Mouse (Mus musculus) embryonic facial prominence, embryonic 14.5 days (tissue): ENCODE measurements around the gene Grin2b. TPM values are rescaled to one million over a fixed set of nuclear protein-coding genes. Genes with fewer than 3 reads are reported as not detected.
A peak's percentile ranks its signal among the peaks of the same experiment; 100 is the strongest.
"Not testable (repeated sequence)": the region's sequence is repeated elsewhere in the genome, so short reads cannot be mapped to it uniquely, and the experiment has no call there.

ENCODE experiments used
- ATAC-seq: fragments of 200-750 bp; cut with Nextera tagmentation; 2 replicates; pipeline ENCODE4 v1.8.0; 2017; ENCODE audit warnings: low read depth, moderate number of reproducible peaks, moderate TSS enrichment
- DNase-seq: peaks from one replicate; pipeline ENCODE4 v3.0.0-alpha.2; 2015; ENCODE audit warnings: low spot score
- H3K27ac ChIP-seq: fragments of 300-500 bp; sonication (generic); replicated peaks from 2 replicates; pipeline ENCODE4 v1.5.1; 2014; ENCODE audit warnings: low read depth, mild to moderate bottlenecking, low read length, moderate library complexity
- H3K27me3 ChIP-seq: fragments of 300-500 bp; sonication (generic); replicated peaks from 2 replicates; pipeline ENCODE4 v1.6.1; 2014; ENCODE audit warnings: low read length; ENCODE audit not compliant: control insufficient read depth, insufficient read depth
- H3K36me3 ChIP-seq: fragments of 300-500 bp; sonication (generic); 2 replicates; pipeline ENCODE4 v1.6.1; 2014; ENCODE audit warnings: low read length, mixed read lengths; ENCODE audit not compliant: control insufficient read depth, insufficient read depth
- H3K4me1 ChIP-seq: fragments of 300-500 bp; sonication (generic); 2 replicates; pipeline ENCODE4 v1.6.1; 2014; ENCODE audit warnings: antibody characterized with exemption, low read length; ENCODE audit not compliant: control insufficient read depth, insufficient read depth
- H3K4me2 ChIP-seq: fragments of 300-500 bp; sonication (generic); 2 replicates; pipeline ENCODE4 v1.6.1; 2014; ENCODE audit warnings: low read depth, mild to moderate bottlenecking, low read length, moderate library complexity, mixed read lengths
- H3K4me3 ChIP-seq: fragments of 300-500 bp; sonication (generic); 2 replicates; pipeline ENCODE4 v1.5.1; 2014; ENCODE audit warnings: low read depth, mild to moderate bottlenecking, low read length
- H3K9ac ChIP-seq: fragments of 300-500 bp; sonication (generic); 2 replicates; pipeline ENCODE4 v1.6.1; 2014; ENCODE audit warnings: low read depth, mild to moderate bottlenecking, low read length, moderate library complexity, mixed read lengths
- H3K9me3 ChIP-seq: fragments of 300-500 bp; sonication (generic); 2 replicates; pipeline ENCODE4 v1.6.1; 2016; ENCODE audit warnings: low read length; ENCODE audit not compliant: control insufficient read depth
- WGBS: fragments of 180-500 bp; shearing (Covaris S2); extraction: QIAGEN DNeasy Blood & Tissue Kit; methylation state at CpG from one replicate; pipeline ENCODE4 v1.1.7; 2014; 5-methylcytosine and 5-hydroxymethylcytosine counted together
- polyA plus RNA-seq: library from polyadenylated mRNA; unstranded; fragments of >200 nt; fragmentation: Nextera tagmentation; extraction: Ambion mirVana; gene quantifications from 2 replicates; pipeline ENCODE4 v1.2.1, GENCODE M21; 2014

Gene Grin2b
- polyA plus RNA-seq, 1 experiment from 2014 or later: 2.1 TPM

GRCm38 (mm10) chr6:135833542-135833941 lies 339.8 kb downstream of the Grin2b start:
- H3K4me3 ChIP-seq: no peak overlapping the region
- DNase-seq (no peak), ATAC-seq (no peak)
- H3K36me3 ChIP-seq: no peaks in the 10 kb centered on the region
- H3K4me2 ChIP-seq: no peak overlapping the region
- H3K9me3 ChIP-seq: no peaks in the 10 kb centered on the region
- no peak overlapping the region for H3K27ac ChIP-seq
- 67% methylated on average over 5 of the region's 5 CpGs for WGBS
- no peak overlapping the region for H3K9ac ChIP-seq
- H3K27me3 ChIP-seq: no peaks in the 10 kb centered on the region
- no peaks in the 10 kb centered on the region for H3K4me1 ChIP-seq

DNA sequence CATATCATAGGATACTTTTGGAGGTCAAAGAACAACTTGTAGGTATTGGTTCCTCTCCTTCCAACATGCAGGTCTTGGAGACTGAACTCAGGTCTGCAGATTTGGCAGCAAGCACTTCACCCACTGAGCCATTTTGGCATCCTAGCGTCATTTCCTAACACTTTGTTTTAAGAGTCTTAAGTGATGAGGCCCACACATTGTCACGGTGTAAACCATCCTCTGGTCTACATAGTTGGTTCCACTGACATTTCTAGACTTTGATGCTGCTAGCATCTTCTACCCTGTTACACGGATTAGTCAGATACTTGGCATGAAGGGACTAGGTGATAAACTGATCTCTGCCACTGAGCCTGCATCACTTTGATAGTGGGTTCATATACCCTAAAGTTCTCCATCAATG lies 341.3 kb downstream of the Grin2b start:
- H3K4me2 ChIP-seq: no peak overlapping the region
- no peaks in the 10 kb centered on the region for H3K4me1 ChIP-seq
- no peaks in the 10 kb centered on the region for H3K36me3 ChIP-seq
- no peak overlapping the region for H3K27ac ChIP-seq
- H3K4me3 ChIP-seq: no peak overlapping the region
- ATAC-seq: no peak
- no peaks in the 10 kb centered on the region for H3K27me3 ChIP-seq
- DNase-seq: no peak
- H3K9ac ChIP-seq: no peak overlapping the region
- 82% methylated on average over 3 of the region's 3 CpGs for WGBS
- no peaks in the 10 kb centered on the region for H3K9me3 ChIP-seq

DNA sequence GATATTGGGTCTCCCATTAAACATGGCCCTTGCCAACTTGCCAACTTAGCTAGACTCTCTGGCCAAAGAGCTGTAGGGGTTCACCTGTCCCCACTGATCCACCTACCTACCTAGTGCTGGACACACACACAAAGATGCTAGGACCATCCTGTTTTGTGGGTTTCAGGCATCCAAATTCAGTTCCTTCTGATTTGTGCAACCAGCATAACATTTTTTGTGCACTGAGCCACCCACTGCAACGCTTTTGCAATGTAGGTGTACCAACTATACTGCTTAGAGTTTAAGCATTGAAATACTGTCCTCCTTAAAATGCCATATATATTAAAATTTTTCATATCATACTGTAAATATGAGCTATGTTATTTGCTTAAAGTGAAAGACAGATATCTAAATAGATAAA lies 342.3 kb downstream of the Grin2b start:
- Histone ChIP-seq H3K9ac (no peak overlapping the region), H3K4me2 (no peak overlapping the region), H3K36me3 (no peaks in the 10 kb centered on the region), H3K4me3 (no peak overlapping the region), H3K27ac (no peak overlapping the region), H3K9me3 (no peaks in the 10 kb centered on the region), H3K4me1 (no peaks in the 10 kb centered on the region), H3K27me3 (no peaks in the 10 kb centered on the region)
- ATAC-seq (no peak), DNase-seq (no peak)
- 92% methylated on average over 1 of the region's 1 CpGs for WGBS

DNA sequence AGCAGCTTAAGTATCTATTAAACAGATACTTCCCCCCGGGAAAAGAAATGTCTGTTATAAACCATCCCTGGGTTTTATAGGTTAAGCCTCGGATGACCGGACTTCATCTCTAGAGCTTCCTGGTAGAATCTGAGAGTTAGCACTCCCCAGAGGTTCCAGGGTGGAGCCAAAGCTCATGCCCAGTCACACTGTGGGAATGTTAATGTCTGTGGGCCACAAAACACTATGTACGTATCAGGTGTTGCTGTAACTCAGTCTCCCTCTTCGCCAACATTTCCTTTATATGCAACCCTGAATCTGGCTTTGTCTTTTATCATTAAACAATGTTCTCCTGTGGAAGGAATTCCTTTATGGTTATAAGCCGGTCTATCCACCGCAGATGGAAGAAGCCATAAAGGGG lies 343.9 kb downstream of the Grin2b start:
- Histone ChIP-seq H3K27ac (no peak overlapping the region), H3K4me3 (no peak overlapping the region), H3K4me2 (no peak overlapping the region), H3K9ac (no peak overlapping the region), H3K36me3 (no peaks in the 10 kb centered on the region), H3K4me1 (no peaks in the 10 kb centered on the region), H3K27me3 (no peaks in the 10 kb centered on the region), H3K9me3 (no peaks in the 10 kb centered on the region)
- ATAC-seq (peak; percentile 74; the same call in 1 of the 2 replicates), DNase-seq (peak; percentile 27)
- WGBS: 80% methylated on average over 7 of the region's 7 CpGs

DNA sequence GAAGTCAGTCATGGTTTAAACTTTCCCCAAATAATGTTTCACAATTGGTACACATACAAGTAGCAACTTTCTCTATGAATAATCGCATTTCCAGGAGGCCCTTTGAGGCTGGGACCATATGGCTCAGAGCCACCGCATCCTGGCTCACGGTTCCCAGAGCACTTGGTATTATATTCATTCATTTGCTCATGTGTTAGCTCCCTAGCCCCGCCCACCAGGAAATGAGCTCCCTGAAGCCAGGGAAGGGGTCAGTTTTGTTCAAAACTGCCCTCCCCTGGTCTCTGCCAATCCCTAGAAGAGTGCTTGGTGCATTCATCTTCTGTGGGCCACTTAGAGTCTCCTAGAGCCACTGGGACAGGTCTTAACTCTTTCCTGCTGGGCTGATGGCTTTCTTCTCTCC lies 344.3 kb downstream of the Grin2b start:
- ATAC-seq (no peak), DNase-seq (peak; percentile 33)
- Histone ChIP-seq H3K9me3 (no peaks in the 10 kb centered on the region), H3K9ac (no peak overlapping the region), H3K4me3 (no peak overlapping the region), H3K27ac (no peak overlapping the region), H3K36me3 (no peaks in the 10 kb centered on the region), H3K4me2 (no peak overlapping the region), H3K4me1 (no peaks in the 10 kb centered on the region), H3K27me3 (no peaks in the 10 kb centered on the region)
- WGBS: 50% methylated on average over 4 of the region's 4 CpGs

DNA sequence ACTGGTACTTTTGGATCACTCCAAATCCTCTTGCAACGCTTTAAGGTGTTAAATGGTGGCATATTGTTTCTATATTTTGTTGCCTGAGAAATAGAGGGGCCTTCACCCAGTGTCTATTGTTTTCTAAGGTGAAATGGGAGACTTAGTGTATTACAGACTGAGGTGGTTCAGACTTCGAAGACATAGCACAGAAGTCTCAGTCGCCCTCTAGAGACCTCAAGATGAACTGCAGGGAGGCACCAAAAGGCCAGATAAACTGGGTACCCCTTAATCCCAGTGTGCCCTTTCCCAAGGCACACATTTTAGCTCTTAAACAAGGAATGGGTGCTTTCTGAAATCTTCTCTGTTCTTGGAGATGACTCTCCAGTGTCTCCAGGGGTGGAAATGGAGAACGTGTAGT lies 345.4 kb downstream of the Grin2b start:
- Histone ChIP-seq H3K4me3 (no peak overlapping the region), H3K36me3 (no peaks in the 10 kb centered on the region), H3K4me2 (no peak overlapping the region), H3K4me1 (no peaks in the 10 kb centered on the region), H3K27ac (no peak overlapping the region), H3K27me3 (no peaks in the 10 kb centered on the region), H3K9me3 (no peaks in the 10 kb centered on the region), H3K9ac (no peak overlapping the region)
- ATAC-seq (no peak), DNase-seq (peak; percentile 60)
- WGBS: 17% methylated on average over 4 of the region's 4 CpGs

DNA sequence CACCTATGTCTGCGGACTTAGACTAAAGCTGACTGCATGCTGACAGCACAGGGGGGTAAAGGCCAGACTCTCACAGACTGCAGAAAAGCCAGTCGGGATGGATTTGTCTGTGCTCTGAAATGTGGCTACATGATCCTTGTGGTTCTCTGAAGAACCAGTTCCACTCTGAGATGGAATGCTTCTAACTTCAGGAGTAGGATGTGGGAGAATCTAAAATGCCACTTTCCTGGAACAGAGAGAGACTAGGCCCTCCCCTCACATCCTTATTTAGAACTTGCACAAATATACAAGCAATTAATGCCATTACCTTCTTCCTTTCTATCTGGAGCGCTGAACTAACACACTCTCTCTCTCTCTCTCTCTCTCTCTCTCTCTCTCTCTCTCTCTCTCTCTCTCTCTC lies 346.0 kb downstream of the Grin2b start:
- Histone ChIP-seq H3K4me1 (no peaks in the 10 kb centered on the region), H3K27ac (no peak overlapping the region), H3K36me3 (no peaks in the 10 kb centered on the region), H3K4me2 (no peak overlapping the region), H3K9me3 (no peaks in the 10 kb centered on the region), H3K27me3 (no peaks in the 10 kb centered on the region), H3K4me3 (no peak overlapping the region), H3K9ac (no peak overlapping the region)
- no peak for DNase-seq
- no peak for ATAC-seq
- 70% methylated on average over 3 of the region's 3 CpGs for WGBS

GRCm38 (mm10) chr6:135826776-135827175 lies 346.5 kb downstream of the Grin2b start:
- 99% methylated on average over 7 of the region's 7 CpGs for WGBS
- H3K27ac ChIP-seq, H3K4me3 ChIP-seq, H3K27me3 ChIP-seq, H3K9ac ChIP-seq, H3K4me1 ChIP-seq, H3K4me2 ChIP-seq, DNase-seq, H3K9me3 ChIP-seq, H3K36me3 ChIP-seq, ATAC-seq: not testable (repeated sequence)

- H3K36me3 ChIP-seq: no peaks in the 10 kb centered on the region
- no peaks in the 10 kb centered on the region for H3K4me1 ChIP-seq
- H3K4me2 ChIP-seq: no peak overlapping the region
- DNase-seq (no peak), ATAC-seq (no peak)
- H3K27ac ChIP-seq: no peak overlapping the region
- H3K4me3 ChIP-seq: no peak overlapping the region
- H3K9ac ChIP-seq: no peak overlapping the region
- H3K27me3 ChIP-seq: no peaks in the 10 kb centered on the region
- WGBS: 82% methylated on average over 2 of the region's 2 CpGs
- no peaks in the 10 kb centered on the region for H3K9me3 ChIP-seq
Measured at GRCm38 (mm10) chr6:135817391-135817790, 355.9 kb downstream of the Grin2b start.
